Mouse (Mus musculus) frontal cortex, postnatal 14 days (tissue): Measurements from ENCODE around the gene Ncoa1.
"Not testable (repeated sequence)": the region's sequence is repeated elsewhere in the genome, so short reads cannot be mapped to it uniquely, and the experiment has no call there.

Source experiments
- DNase-seq, 2 experiments: peaks; one replicate each; pipeline ENCODE4 v3.0.0; 2022; ENCODE audit warnings: low spot score in 2 of 2

The Ncoa1 gene

GRCm38 (mm10) chr12:4476291-4476831 lies 621 bp downstream of the Ncoa1 start:
- DNase-seq: peak; percentile 31 to 36

- no peak for DNase-seq
These were observed 1.6 kb downstream of the Ncoa1 start for GRCm38 (mm10) chr12:4475251-4475993.

GRCm38 (mm10) chr12:4469115-4469514 lies 7.9 kb downstream of the Ncoa1 start:
- no peak for DNase-seq

GRCm38 (mm10) chr12:4463701-4464100 lies 13.3 kb downstream of the Ncoa1 start:
- DNase-seq: no peak

- DNase-seq: no peak
These were observed 14.6 kb downstream of the Ncoa1 start for GRCm38 (mm10) chr12:4462420-4462819.

- no peak for DNase-seq
These were observed 16.0 kb downstream of the Ncoa1 start for GRCm38 (mm10) chr12:4460990-4461389.

- DNase-seq: no peak
These were observed 21.9 kb downstream of the Ncoa1 start for GRCm38 (mm10) chr12:4454956-4455565.

GRCm38 (mm10) chr12:4454248-4454647 lies 22.7 kb downstream of the Ncoa1 start:
- DNase-seq: no peak

GRCm38 (mm10) chr12:4452233-4452632 lies 24.7 kb downstream of the Ncoa1 start:
- no peak for DNase-seq

GRCm38 (mm10) chr12:4450485-4450884 lies 26.5 kb downstream of the Ncoa1 start:
- DNase-seq: not testable (repeated sequence)

GRCm38 (mm10) chr12:4448076-4448589 lies 28.8 kb downstream of the Ncoa1 start:
- DNase-seq: no peak

- DNase-seq: no peak
These were observed 32.0 kb downstream of the Ncoa1 start for GRCm38 (mm10) chr12:4444946-4445345.

GRCm38 (mm10) chr12:4441451-4441850 lies 35.5 kb downstream of the Ncoa1 start:
- no peak for DNase-seq

- no peak for DNase-seq
These were observed 40.8 kb downstream of the Ncoa1 start for GRCm38 (mm10) chr12:4436198-4436597.

GRCm38 (mm10) chr12:4433549-4433948 lies 43.4 kb downstream of the Ncoa1 start:
- DNase-seq: no peak

GRCm38 (mm10) chr12:4431978-4432377 lies 45.0 kb downstream of the Ncoa1 start:
- no peak for DNase-seq

GRCm38 (mm10) chr12:4430061-4430825 lies 46.7 kb downstream of the Ncoa1 start:
- DNase-seq: no peak

GRCm38 (mm10) chr12:4418824-4419223 lies 58.2 kb downstream of the Ncoa1 start:
- DNase-seq: no peak

- DNase-seq: no peak
These were observed 59.2 kb downstream of the Ncoa1 start for GRCm38 (mm10) chr12:4417626-4418263.

- no peak for DNase-seq
These were observed 69.9 kb downstream of the Ncoa1 start for GRCm38 (mm10) chr12:4407085-4407484.

GRCm38 (mm10) chr12:4406155-4406554 lies 70.8 kb downstream of the Ncoa1 start:
- no peak for DNase-seq

- no peak for DNase-seq
These were observed 73.8 kb downstream of the Ncoa1 start for GRCm38 (mm10) chr12:4403206-4403605.
